Mouse (Mus musculus) Patski (cell line): Measurements from ENCODE around the gene Bud23. TPM values are rescaled to one million over a fixed set of nuclear protein-coding genes. Genes with fewer than 3 reads are reported as not detected.
"Not testable (repeated sequence)": the region's sequence is repeated elsewhere in the genome, so short reads cannot be mapped to it uniquely, and the experiment has no call there.

ENCODE experiments used
- ATAC-seq: fragments of 100-300 bp; one replicate; pipeline ENCODE4 v1.8.0; 2021
- CTCF ChIA-PET: fragments of 350-600 bp; sonication (Branson Sonifier 250); formaldehyde crosslinking; loops from one replicate; lab custom pipeline; 2022; ENCODE audit warnings: inconsistent platforms; lab: Charles Lee
- POLR2A ChIA-PET: fragments of 350-600 bp; sonication (Branson Sonifier 250); formaldehyde crosslinking; loops from one replicate; lab custom pipeline; 2022; ENCODE audit warnings: antibody characterized with exemption, inconsistent platforms; lab: Charles Lee
- DNase-seq: peaks from one replicate; pipeline ENCODE4 v3.0.0-alpha.2; 2011; ENCODE audit warnings: low read depth, low spot score
- H3K27me3 ChIP-seq: fragments of 371-371 bp; one replicate; pipeline ENCODE4 v1.5.1; 2021
- CTCF ChIP-seq: fragments of 100-300 bp; IDR thresholded peaks from one replicate; pipeline ENCODE4 v1.5.1; 2021
- in situ Hi-C: fragments of 300-500 bp; cut with MboI; formaldehyde crosslinking; loops from 3 replicates; pipeline ENCODE4 v1.11.1; 2018; ENCODE audit warnings: low pct_unique_long_range_greater_than_20kb, mixed read lengths
- polyA plus RNA-seq: library from polyadenylated mRNA; unstranded; gene quantifications from one replicate; pipeline ENCODE4 v1.2.3, GENCODE M21; 2021

Gene Bud23
- polyA plus RNA-seq, 1 experiment from 2014 or later = 58.7 TPM

- ChIA-PET POLR2A (no interaction called here), CTCF (no interaction called here)
- no peaks in the 10 kb centered on the region for H3K27me3 ChIP-seq
- in situ Hi-C loops = loop anchor here (5.0 kb wide), 1 partner anchor 50 kb away; the partner anchor contains the start of gene Stx1a
- DNase-seq (no peak), ATAC-seq (no peak)
- no peak for TF ChIP-seq CTCF
Measured at GRCm38 (mm10) chr5:135072720-135073119, 8.0 kb upstream of the Bud23 start.

DNA sequence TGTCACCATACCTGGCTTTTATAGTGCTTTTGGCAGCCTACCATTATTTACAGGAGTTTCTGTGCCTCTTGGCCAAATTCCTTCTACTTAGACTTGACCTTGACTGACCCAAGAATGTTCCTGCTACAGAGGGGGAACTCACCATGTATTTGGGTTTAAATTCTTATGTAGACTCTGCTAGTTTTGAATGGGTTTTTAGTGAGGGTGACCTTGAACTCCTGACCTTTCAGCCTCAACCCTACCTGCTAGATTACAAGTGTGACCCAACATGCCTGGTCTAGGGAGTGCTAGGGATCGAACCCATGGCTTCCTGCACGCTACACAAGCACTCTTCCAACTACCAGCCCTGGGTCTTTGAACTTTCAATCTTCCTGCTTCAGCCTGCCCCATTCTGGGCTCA lies 7.3 kb upstream of the Bud23 start:
- ChIA-PET CTCF (no interaction called here), POLR2A (no interaction called here)
- in situ Hi-C loops = loop anchor here (5.0 kb wide), 1 partner anchor 50 kb away; the partner anchor contains the start of gene Stx1a
- H3K27me3 ChIP-seq = no peaks in the 10 kb centered on the region
- no peak for TF ChIP-seq CTCF
- DNase-seq = no peak
- no peak for ATAC-seq

GRCm38 (mm10) chr5:135070448-135070847 lies 5.7 kb upstream of the Bud23 start:
- DNase-seq = no peak
- no peak for TF ChIP-seq CTCF
- ChIA-PET CTCF (no interaction called here), POLR2A (no interaction called here)
- no peaks in the 10 kb centered on the region for H3K27me3 ChIP-seq
- in situ Hi-C loops = loop anchor here (5.0 kb wide), 1 partner anchor 48 kb away; the partner anchor contains the start of gene Stx1a
- no peak for ATAC-seq

- DNase-seq (no peak), ATAC-seq (no peak)
- in situ Hi-C loops = no loop called here
- ChIA-PET CTCF (no interaction called here), POLR2A (interaction anchor here (1.0 kb wide), 1 partner anchor 33 kb away, joined by 3 read pairs; no protein-coding TSS in a partner anchor)
- TF ChIP-seq CTCF = no peak
- H3K27me3 ChIP-seq = no peaks in the 10 kb centered on the region
Measured at GRCm38 (mm10) chr5:135066008-135066407, 1.2 kb upstream of the Bud23 start.

- in situ Hi-C loops = no loop called here
Measured at GRCm38 (mm10) chr5:135064382-135064766, 385 bp downstream of the Bud23 start.

GRCm38 (mm10) chr5:135063629-135064381 lies 954 bp downstream of the Bud23 start, which contains the start of gene Dnajc30:
TSS of gene Dnajc30 (plus strand) at chr5:135064202.
- CTCF ChIA-PET = interaction anchor here (1.0 kb wide), 1 partner anchor 48 kb away, joined by 3 read pairs; no protein-coding TSS in a partner anchor
- DNase-seq (peak; percentile 85), ATAC-seq (peak; percentile 95)
- TF ChIP-seq CTCF = no peak
- in situ Hi-C loops = no loop called here
- no peaks in the 10 kb centered on the region for H3K27me3 ChIP-seq
- POLR2A ChIA-PET = interaction anchor here (0.6 to 1.2 kb wide), 6 partner anchors 41 to 191 kb away, joined by 3 to 4 read pairs (median 3); partner anchors contain the start of gene Stx1a

More at GRCm38 (mm10) chr5:135064382-135064766, 385 bp downstream of the Bud23 start:
- no peaks in the 10 kb centered on the region for H3K27me3 ChIP-seq
- ChIA-PET POLR2A (interaction anchor here (0.6 to 1.2 kb wide), 5 partner anchors 41 to 191 kb away, joined by 3 to 4 read pairs (median 3); partner anchors contain the start of gene Stx1a), CTCF (no interaction called here)
- no peak for TF ChIP-seq CTCF
- ATAC-seq (peak; percentile 41), DNase-seq (no peak)

GRCm38 (mm10) chr5:135053356-135053755 lies 11.4 kb downstream of the Bud23 start:
- CTCF ChIA-PET = interaction anchor here (1.3 kb wide), 1 partner anchor 31 kb away, joined by 4 read pairs; the partner anchor contains the start of gene Stx1a
- POLR2A ChIA-PET = no interaction called here
- no peaks in the 10 kb centered on the region for H3K27me3 ChIP-seq
- TF ChIP-seq CTCF = no peak
- ATAC-seq (no peak), DNase-seq (no peak)
- in situ Hi-C loops = no loop called here

GRCm38 (mm10) chr5:135049268-135049667 lies 15.5 kb downstream of the Bud23 start:
- DNase-seq, in situ Hi-C loops: not testable (repeated sequence)
- POLR2A ChIA-PET = interaction anchor here (0.6 to 0.8 kb wide), 2 partner anchors 10 to 85 kb away, joined by 3 read pairs; no protein-coding TSS in a partner anchor

GRCm38 (mm10) chr5:135048539-135048938 lies 16.2 kb downstream of the Bud23 start:
- in situ Hi-C loops = no loop called here
- DNase-seq (no peak), ATAC-seq (no peak)
- no peak for TF ChIP-seq CTCF
- CTCF ChIA-PET = interaction anchor here (1.3 to 1.5 kb wide), 2 partner anchors 14 to 33 kb away, joined by 4 to 6 read pairs; no protein-coding TSS in a partner anchor
- no peaks in the 10 kb centered on the region for H3K27me3 ChIP-seq
- POLR2A ChIA-PET = interaction anchor here (0.6 to 0.8 kb wide), 2 partner anchors 11 to 86 kb away, joined by 3 read pairs; no protein-coding TSS in a partner anchor

More at GRCm38 (mm10) chr5:135049268-135049667, 15.5 kb downstream of the Bud23 start:
- ATAC-seq, H3K27me3 ChIP-seq: not testable (repeated sequence)
- CTCF ChIA-PET = interaction anchor here (1.3 to 1.5 kb wide), 2 partner anchors 15 to 34 kb away, joined by 4 to 6 read pairs; no protein-coding TSS in a partner anchor

- ATAC-seq (no peak), DNase-seq (no peak)
- H3K27me3 ChIP-seq = no peaks in the 10 kb centered on the region
- POLR2A ChIA-PET = no interaction called here
- in situ Hi-C loops = no loop called here
- no peak for TF ChIP-seq CTCF
- CTCF ChIA-PET = interaction anchor here (2.5 to 3.8 kb wide), 2 partner anchors 29 to 33 kb away, joined by 9 to 23 read pairs; no protein-coding TSS in a partner anchor
Measured at GRCm38 (mm10) chr5:135044575-135044974, 20.2 kb downstream of the Bud23 start.
